Mouse (Mus musculus): ENCODE results near the gene Adck1.
"Not testable (repeated sequence)": the region's sequence is repeated elsewhere in the genome, so short reads cannot be mapped to it uniquely, and the experiment has no call there.

Gene Adck1

DNA sequence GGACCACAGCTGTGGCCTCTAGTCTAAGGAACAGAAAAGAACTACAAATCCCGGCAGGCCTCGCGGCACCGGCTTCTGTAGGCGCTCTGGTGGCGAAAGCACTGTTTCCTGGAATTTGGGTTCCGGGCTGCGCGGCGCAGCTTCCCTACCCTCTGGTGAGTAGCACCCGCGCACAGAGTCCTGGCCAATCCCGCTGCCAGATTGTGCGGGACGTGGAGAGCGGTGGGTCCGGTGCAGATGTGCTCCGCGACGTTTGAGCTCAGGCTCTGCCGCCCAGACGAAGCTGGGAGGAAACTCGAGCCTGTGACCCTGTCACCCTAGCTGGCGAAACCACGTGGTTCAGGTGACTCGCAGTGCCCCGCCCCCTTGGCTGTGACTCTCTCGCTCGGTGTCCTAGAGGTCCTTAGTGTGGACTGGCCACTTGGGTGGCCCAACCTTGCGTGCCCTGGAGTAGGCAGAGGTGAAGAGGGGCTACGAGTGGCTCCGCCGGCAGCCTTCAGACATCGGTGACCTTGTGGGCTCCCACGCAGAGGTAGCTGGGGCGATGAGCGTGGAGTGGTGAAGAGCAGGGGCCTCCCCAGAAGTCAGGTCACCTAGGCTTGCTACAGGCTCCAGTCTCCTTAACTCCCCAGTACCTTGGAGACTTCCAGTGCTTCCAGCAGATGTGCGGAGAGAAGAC, at the start of gene Adck1:
Gene Adck1 (plus strand): TSS at position 114 of the 679 bp plus-strand sequence.
- peak; percentile 89 for DNase-seq (ENCODE audit: inconsistent ontology term)

DNA sequence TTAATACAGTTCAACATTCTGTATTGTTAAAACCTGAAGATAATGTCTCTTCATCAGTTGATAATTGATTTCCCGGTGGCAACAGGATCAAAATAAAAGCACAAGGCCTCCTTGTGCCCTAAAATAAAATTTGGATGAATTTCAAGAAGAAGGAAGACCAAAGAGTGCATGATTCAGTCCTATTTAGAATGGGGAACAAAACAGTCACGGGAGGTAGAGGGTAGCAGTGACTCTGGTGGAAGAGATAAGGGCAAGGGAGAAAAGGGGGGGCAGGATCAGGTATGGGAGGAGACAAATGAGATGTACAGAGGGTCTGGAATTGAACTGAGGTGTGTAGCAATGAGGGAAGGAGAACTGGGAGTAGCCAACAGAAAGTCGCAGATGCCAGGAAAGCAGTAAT, 45.8 kb upstream of the Adck1 start:
- DNase-seq (ENCODE audit: inconsistent ontology term) = no peak

DNA sequence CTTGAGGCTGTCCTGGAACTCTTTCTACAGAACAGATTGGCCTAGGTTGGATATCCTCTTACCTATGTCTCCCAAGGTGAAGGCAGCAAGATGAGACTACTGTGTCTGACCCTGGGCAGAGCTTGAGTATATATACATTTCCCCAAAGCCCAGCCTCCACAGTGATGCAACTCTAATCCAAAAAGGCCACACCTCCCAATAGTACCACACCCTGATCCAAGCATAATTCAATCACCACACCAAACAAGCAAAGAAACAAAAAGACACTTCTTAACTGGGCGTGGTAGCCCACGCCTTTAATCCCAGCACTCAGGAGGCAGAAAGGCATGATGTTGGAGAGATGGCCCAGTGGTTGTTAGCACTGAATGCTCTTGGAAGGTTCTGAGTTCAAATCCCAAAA, 36.4 kb upstream of the Adck1 start, which contains the start of gene Gm5039:
Gene Gm5039 (minus strand): TSS at position 101 of the 400 bp plus-strand sequence.
- DNase-seq (ENCODE audit: inconsistent ontology term) = not testable (repeated sequence)

DNA sequence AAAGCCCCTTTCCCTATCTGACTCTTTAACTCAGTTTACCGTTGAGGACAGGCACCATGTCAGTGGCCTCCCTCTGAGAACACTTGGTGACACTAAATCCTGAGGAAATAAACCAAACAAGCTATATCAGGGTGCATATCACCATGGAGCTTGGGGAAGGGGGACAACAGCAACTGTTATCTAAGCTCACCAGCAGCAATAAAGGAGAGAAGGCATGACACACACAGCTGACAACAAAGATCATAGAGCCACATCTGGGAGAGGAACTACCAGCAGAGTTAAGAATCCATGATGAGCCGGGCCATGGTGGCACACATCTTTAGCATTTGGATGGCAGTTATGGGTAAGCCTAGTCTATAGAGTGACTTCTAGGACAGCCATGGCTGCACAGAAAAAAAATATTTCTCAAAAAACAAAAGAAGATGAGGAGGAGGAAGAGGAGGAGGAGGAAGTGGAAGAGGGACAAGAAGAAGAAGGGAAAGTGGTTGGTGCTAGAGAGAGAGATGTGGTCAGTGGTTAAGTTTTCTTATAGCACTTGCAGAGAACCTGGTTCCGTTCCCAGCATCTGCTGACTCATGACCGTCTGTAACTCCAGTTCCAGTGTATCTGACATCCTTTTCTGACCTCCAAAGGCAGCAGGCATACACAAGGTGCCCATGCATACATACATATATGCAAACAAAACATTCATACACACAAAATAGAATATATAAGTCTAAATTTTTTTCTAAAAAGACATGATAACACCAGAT, 23.5 kb upstream of the Adck1 start:
- not testable (repeated sequence) for DNase-seq (ENCODE audit: inconsistent ontology term)

DNA sequence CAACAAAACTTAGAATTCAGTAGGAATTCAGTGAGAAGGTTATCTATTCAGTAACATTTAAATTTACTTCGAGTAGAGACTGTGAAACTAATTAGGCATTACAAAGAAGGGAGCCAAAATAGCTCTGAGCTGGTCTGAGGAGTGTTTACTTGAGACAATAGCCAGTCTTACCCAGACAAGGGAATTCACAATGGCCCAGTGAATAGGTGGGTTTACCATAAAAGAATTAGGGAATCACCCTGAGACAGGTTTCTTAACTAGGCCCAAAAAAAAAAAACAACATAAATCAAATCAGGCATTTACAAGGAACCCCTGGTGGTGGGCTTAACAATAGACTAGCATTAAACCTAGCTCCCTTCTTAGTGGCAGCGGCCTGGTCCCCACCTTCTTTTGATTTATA, 19.1 kb upstream of the Adck1 start:
- DNase-seq (ENCODE audit: inconsistent ontology term) = not testable (repeated sequence)

DNA sequence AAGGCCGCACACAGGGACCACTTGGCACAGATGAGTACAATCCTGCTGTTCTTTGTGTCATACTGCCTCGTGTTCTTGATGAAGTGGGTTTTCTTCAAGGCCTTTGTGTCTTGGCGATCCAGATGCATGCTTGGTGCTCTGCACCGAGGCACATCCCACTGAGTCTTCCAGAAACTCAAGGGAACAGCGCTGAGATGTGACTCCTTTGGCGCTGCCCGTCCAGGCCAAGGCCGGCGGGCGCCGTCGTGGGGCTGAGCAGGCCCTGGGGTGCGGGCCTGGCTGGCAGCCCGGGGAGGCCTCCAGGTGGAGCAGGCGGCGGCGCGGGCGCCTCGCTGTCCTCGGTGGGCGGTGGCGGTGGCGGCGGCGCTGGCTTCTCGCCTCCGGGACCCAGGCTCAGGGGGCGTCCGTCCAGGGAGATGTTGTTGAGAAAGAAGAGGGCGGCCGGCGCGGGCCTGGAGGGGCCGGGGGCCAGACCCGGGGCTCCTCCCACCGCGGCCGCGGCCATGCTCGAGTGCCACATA, 6.1 kb upstream of the Adck1 start:
- DNase-seq (ENCODE audit: inconsistent ontology term) = peak; percentile 8

DNA sequence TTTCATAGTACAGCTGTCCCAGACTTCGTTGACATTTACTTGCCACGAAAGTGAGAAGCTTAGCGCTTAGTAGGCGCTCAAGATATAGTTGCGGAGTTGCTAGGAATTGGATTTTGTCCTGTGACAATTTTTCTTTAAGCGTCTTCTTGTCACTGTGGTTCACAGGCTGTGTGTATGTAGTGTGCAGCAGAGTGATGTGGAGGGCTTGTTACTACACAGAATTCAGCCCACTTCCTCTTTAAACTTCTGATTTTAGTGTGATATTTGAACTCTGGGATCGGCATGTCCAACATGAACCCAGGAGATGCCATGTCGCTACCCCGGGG, 729 bp downstream of the Adck1 start:
- DNase-seq (ENCODE audit: inconsistent ontology term) = no peak

DNA sequence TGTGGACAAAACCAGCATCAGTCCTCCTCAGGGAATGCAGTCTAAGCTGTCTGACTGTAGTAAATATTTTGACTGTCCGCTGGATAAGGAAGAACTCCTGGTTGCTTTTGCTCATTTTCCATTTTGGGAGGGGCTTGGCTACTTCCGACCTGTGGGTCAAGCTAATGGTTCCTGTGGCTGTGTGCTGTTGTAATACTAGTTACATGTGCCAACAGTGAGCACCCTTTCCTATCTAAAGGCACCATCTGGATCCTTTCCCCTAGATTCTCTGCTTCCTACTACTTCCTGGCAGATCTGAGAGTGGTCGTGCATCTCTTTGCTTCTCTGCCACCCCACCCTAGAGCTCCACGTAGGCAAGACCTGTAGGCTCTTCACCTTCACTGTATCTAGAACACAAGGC, 7.3 kb downstream of the Adck1 start:
- no peak for DNase-seq (ENCODE audit: inconsistent ontology term)

DNA sequence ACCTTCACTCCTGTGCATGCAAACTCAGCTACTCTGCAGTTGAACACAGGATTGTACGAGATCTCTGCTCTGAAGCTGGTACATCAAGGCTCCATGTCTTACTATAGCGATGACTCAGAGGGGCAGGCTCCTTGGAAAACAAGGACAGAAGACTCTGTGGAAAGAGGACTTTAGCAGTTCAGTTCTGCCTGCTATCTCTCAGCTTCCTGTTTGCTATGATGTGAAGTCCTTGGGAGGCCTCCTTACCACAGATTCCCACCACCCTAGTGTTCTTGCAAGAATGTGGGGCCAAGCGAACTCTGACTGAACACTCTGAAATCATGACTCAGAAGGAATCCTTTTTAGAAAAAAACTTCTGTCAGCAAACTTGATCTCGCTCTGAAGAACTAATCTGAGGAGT, 8.3 kb downstream of the Adck1 start:
- no peak for DNase-seq (ENCODE audit: inconsistent ontology term)

DNA sequence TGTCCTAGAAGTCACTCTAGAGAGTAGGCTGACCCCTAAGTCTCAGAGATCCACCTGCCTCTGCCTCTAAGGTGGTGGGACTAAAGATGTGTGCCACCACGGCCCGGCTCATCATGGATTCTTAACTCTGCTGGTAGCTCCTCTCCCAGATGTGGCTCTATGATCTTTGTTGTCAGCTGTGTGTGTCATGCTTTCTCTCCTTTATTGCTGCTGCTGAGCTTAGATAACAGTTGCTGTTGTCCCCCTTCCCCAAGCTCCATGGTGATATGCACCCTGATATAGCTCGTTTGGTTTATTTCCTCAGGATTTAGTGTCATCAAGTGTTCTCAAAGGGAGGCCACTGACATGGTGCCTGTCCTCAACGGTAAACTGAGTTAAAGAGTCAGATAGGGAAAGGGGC, 9.3 kb downstream of the Adck1 start:
- DNase-seq (ENCODE audit: inconsistent ontology term) = not testable (repeated sequence)

DNA sequence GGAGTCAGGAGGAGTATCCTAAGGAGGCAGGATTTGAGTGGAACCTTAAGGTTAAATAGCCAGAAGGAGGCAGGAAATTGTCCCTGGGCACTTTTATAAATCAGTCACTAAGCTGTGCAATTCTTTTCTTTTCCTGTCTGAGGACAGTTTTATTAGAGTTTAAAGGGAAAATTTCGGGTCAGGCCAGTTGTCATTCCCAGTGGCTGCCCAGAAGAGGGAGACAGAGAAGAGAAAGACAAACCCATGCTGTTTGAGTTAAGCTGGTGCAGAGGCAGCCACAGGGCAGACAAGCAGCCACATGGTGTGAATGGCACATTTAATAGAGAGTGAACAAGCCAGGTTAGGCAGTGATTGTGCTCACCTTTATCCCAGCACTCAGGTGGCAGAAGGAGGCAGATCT, 10.0 kb downstream of the Adck1 start:
- not testable (repeated sequence) for DNase-seq (ENCODE audit: inconsistent ontology term)

DNA sequence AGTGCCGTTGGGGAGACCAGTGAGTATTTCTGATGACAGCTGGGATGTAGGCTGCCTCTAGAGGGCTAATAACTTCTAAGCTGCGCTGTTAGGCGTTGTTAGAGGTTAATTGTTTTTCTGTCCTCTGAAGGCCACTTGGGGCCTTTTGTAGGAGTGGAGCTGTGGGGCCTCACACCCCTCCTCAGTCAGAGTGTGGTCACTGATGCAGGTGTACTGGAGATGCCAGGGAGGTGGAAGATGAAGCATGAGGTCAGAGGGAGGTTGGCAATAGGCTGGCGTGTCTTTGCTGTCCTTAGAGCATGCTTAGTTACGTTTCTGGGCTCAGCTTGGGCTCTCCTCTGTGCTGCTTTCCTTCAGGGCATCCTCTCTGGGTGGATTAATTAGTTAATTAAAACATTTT, 11.7 kb downstream of the Adck1 start:
- DNase-seq (ENCODE audit: inconsistent ontology term) = no peak

DNA sequence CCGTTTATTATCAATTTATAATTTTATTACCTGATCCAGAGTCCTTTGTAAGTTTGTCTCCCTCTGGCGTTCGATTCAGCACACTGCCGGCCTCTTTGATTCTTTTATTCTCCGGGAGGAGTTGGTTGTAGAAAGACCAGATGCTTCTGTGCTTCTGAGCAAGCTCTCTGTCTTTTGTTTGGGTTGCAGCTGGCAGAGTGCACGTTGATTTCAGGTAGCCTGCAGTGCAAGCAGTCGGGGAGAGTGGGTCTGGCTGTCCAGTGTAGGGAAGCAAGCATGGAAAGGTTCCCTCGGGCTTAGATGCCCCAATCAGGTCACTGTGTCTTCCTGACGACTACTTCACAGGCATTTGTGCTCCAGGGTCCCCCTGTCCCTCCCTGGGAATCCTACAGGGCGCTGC, 16.5 kb downstream of the Adck1 start:
- no peak for DNase-seq (ENCODE audit: inconsistent ontology term)

DNA sequence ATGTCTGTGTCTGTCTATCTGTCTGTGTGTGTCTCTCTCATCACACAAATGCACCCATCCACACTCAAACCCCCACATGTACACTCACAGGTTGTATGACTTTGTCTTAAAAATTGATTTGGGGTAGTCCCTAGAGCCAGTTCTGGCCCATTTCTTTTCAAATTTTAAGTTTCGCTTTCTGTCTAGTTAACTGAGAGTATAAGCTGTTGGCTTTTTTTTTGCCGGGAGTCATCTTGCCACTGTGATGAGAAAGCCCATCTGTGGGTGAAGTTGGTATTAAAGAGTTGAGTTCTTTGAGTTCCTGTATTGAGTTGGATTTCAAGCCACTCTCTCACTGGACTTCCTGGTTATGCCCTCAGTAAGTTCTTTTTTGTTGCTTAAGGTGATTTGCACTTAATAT, 17.9 kb downstream of the Adck1 start:
- DNase-seq (ENCODE audit: inconsistent ontology term) = no peak

DNA sequence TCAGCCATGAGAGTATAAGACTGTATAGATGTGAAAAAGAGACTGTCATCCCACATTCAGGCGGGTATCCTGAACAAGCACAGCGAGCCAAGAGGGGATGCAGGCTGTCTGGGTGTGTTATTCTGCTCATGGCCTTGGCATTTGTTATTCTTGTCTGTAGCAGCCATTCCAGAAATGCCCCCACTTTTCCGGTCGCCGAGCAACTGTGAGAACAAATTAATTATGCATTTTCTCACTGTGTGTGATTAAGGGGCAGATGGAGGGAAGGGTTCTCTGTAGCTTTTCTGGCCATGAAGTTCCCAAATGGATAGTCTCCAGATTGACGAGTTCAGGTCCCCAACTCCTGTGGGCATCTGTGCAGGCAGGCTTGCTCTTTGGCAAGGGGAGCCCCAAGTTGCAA, 28.5 kb downstream of the Adck1 start:
- peak; percentile 54 for DNase-seq (ENCODE audit: inconsistent ontology term)

DNA sequence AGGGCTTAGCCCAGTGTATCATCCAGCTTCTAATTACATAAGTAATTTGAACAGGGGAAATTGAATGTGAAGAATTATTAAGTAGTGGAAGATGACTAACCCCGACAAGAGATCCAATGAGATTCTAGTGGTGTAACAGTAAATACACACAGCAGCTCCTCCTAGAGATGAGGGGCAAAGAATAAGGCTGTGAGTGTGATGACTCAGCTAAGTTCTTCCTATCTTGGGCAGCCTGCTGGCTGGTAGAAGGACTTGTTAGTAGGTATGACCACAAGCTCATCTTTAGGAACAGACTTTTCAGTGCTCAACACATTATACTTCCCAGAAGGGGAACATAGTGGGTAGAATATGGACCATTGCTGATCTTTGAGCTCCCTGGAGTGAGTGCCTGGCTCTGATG, 38.3 kb downstream of the Adck1 start:
- DNase-seq (ENCODE audit: inconsistent ontology term) = no peak

DNA sequence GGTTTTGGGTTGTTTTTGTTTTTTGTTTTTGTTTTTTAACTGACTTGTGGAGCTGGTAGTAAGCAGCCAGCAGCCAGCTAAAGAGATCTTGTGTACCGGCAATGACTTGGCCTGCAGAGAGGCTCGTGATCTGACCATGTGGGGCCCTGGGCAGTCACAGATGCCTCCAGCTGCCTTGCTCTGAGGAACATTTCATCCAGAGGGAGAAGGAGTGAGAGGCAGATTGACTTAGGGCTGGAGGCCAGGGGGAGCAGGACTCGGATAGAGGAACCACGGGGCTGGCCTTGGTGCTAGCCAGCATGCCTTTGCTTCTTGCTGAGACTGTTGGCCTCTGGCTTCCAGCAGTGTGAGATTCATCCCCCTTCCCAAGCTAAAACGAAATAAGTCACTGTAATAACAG, 43.2 kb downstream of the Adck1 start:
- DNase-seq (ENCODE audit: inconsistent ontology term) = no peak

DNA sequence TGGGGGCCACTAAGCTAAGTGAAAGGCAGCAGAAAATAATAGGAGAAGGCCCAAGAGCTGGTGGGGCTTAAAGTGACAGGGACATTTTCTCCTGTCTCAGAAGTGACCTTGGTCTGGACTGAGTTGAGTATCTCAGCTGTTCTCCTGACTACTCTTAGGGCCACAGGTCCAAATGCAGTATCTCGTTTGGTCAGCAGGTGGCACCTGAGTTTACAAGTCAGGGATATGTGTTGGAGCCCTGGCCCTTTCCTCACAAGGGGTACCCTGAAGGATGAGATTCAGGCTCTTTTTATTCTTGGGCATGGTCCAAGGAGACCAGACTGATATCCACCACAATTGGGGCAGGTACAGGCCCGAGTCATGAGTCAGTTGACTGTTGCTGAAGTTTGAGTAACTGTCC, 44.8 kb downstream of the Adck1 start:
- peak; percentile 52 for DNase-seq (ENCODE audit: inconsistent ontology term)

DNA sequence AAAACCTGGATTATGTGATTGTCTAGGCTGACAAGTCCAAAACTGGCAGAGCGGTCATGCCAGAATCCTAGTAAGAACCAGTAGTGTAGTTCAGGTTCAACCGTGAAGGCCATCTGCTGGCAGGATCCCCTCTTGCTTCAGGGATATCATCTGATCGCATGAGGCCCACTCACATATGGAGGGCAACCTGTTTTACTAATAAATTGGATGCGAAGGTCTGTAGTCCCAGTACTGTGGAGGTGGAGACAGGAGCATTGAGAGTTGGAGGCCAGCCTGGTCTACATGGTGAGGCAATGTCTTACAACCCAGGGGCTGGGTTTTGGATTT, 47.6 kb downstream of the Adck1 start:
- DNase-seq (ENCODE audit: inconsistent ontology term) = no peak

DNA sequence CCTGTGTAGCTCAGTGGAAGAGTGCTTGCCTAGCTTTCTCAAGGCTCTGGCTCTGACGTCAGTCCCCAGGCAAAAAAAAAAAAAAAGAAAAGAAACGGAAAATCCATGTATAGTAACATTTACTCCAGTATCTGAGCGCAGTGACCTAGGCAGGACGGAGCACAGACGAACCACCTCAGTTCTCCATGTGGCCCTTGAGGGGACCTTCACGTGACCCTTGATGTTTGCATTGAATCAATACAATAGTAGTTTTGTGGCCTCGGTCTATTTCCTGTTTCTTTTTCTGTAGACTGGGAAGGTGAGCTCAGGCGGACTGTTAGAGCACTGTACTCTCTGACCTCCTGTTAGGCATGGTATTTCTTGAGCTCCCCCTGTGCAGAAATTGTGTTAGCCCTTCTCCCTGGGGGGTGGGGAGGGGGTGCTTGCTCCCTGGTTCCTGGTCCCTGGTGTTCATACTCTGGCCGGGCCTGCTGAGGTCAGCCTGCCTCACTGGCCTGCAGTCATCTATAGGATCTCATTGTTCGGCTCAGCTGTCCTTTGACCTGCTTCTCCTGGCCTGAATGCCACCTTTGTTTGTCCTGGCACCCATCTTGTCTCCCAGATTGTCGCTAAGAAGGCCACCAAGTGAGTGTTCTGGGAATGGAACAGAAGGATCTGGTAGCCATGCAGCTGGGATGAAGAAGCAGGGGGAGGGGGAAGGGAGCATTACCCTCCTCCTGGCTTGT, 48.1 kb downstream of the Adck1 start:
- DNase-seq (ENCODE audit: inconsistent ontology term) = no peak

DNA sequence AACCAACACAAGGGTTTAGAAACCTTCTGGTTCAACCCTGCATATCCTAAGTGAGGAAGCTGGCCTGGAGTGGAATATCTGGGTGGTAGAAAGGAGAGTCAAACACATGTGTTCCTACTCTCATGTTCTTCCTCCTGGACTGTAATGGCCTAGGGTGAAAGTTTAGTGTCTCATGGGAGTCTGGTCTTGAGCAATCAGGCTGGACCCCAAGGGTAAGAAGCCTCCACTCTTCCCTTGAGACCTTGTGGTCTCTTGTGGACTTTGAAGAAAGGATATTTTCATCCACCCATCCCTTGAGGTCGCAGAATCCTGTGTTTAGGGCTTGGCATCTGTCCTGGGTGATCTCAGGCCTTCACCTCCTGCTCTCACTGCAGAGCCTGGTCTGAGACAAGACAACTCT, 52.9 kb downstream of the Adck1 start:
- DNase-seq (ENCODE audit: inconsistent ontology term) = no peak

DNA sequence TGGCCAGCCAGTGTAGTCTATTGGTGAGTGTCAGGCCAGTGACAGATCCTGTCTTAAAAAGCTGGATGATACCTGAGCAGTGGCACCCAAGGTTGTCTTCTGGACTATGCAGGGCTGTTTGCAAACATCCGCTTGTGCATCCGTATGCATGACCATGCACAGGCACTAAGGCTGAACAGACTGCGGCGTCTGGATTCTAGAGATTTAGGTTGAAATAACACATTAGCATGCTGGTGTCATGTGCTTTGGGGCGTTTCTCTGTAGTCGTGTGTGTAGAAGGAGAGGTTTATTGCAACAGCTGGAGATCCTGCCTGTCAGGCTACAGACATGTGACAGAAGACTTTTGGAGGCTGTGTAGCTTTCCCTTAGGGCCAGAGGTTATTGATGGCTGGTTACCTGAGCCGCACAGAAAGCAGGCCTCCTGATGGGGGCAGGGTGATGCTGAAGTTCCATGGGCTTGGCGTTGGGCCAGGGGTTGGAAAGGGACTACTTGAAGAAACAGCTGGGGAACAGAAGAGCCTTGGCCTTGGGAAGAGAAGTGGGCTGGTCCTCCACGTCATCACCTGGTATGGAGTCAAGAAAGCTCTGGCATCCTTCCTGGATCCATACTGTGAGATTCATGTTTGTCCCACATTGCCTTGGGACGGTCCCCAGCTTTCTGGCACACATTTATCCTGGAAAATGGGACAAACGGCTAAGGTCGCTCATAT, 59.7 kb downstream of the Adck1 start:
- DNase-seq (ENCODE audit: inconsistent ontology term) = no peak
